Mouse (Mus musculus) stomach, embryonic 15.5 days (tissue): ENCODE measurements around the gene Bhlhe40. TPM values are rescaled to one million over a fixed set of nuclear protein-coding genes. Genes with fewer than 3 reads are reported as not detected.
A peak's percentile ranks its signal among the peaks of the same experiment; 100 is the strongest.

Experiments used
- ATAC-seq: fragments of 200-750 bp; cut with Nextera tagmentation; 2 replicates; pipeline ENCODE4 v1.8.0; 2017; ENCODE audit warnings: low read depth, moderate number of reproducible peaks, moderate TSS enrichment; ENCODE audit not compliant: insufficient read depth, low FRiP score
- H3K27ac ChIP-seq: fragments of 300-500 bp; sonication (generic); 2 replicates; pipeline ENCODE4 v1.5.1; 2015; ENCODE audit warnings: mild to moderate bottlenecking, inconsistent platforms
- H3K27me3 ChIP-seq: fragments of 300-500 bp; sonication (generic); replicated peaks from 2 replicates; pipeline ENCODE4 v1.6.1; 2015; ENCODE audit warnings: inconsistent platforms
- H3K36me3 ChIP-seq: fragments of 300-500 bp; sonication (generic); 2 replicates; pipeline ENCODE4 v1.6.1; 2015; ENCODE audit warnings: inconsistent platforms
- H3K4me1 ChIP-seq: fragments of 300-500 bp; sonication (generic); 2 replicates; pipeline ENCODE4 v1.6.1; 2015; ENCODE audit warnings: inconsistent platforms
- H3K4me2 ChIP-seq: fragments of 300-500 bp; sonication (generic); 2 replicates; pipeline ENCODE4 v1.6.1; 2015; ENCODE audit warnings: mild to moderate bottlenecking, inconsistent platforms
- H3K4me3 ChIP-seq: fragments of 300-500 bp; sonication (generic); replicated peaks from 2 replicates; pipeline ENCODE4 v1.5.1; 2015; ENCODE audit warnings: inconsistent platforms
- H3K9ac ChIP-seq: fragments of 300-500 bp; sonication (generic); 2 replicates; pipeline ENCODE4 v1.6.1; 2015; ENCODE audit warnings: inconsistent platforms
- H3K9me3 ChIP-seq: fragments of 300-500 bp; sonication (generic); 2 replicates; pipeline ENCODE4 v1.6.1; 2016; ENCODE audit warnings: inconsistent platforms
- WGBS: fragments of 180-500 bp; shearing (Covaris S2); methylation state at CpG from one replicate; pipeline ENCODE4 v1.1.7; 2015; 5-methylcytosine and 5-hydroxymethylcytosine counted together
- polyA plus RNA-seq: library from polyadenylated mRNA; unstranded; fragments of >200 nt; fragmentation: Nextera tagmentation; extraction: Ambion mirVana; gene quantifications from 2 replicates; pipeline ENCODE4 v1.2.1, GENCODE M21; 2015

Gene Bhlhe40
- polyA plus RNA-seq, 1 experiment from 2014 or later: 27.4 TPM

- ATAC-seq: no peak
- Histone ChIP-seq H3K9ac (no peak overlapping the region), H3K4me2 (no peak overlapping the region), H3K9me3 (no peaks in the 10 kb centered on the region), H3K27ac (no peak overlapping the region), H3K27me3 (no peaks in the 10 kb centered on the region), H3K4me3 (no peak overlapping the region), H3K4me1 (0 out of 2 replicates have a peak, but pooled peaks cover 6% of the 10 kb centered on the region), H3K36me3 (no peaks in the 10 kb centered on the region)
- 49% methylated on average over 2 of the region's 2 CpGs for WGBS
Measured at GRCm38 (mm10) chr6:108655861-108656260, 4.6 kb upstream of the Bhlhe40 start.

- no peaks in the 10 kb centered on the region for H3K9me3 ChIP-seq
- no peak overlapping the region for H3K9ac ChIP-seq
- 0 out of 2 replicates have a peak, but pooled peaks cover 8% of the 10 kb centered on the region for H3K4me1 ChIP-seq
- ATAC-seq: no peak
- 51% methylated on average over 3 of the region's 3 CpGs for WGBS
- peak overlapping the region; percentile 66 for H3K4me3 ChIP-seq
- peak overlapping the region; percentile 88 for H3K4me2 ChIP-seq
- peak overlapping the region; percentile 99 for H3K27ac ChIP-seq
- no peaks in the 10 kb centered on the region for H3K27me3 ChIP-seq
- no peaks in the 10 kb centered on the region for H3K36me3 ChIP-seq
Measured at GRCm38 (mm10) chr6:108658051-108658415, 2.4 kb upstream of the Bhlhe40 start.

GRCm38 (mm10) chr6:108658416-108659201, 1.8 kb upstream of the Bhlhe40 start:
- no peak for ATAC-seq
- Histone ChIP-seq H3K9me3 (no peaks in the 10 kb centered on the region), H3K36me3 (no peaks in the 10 kb centered on the region), H3K27ac (peak overlapping the region; percentile 99), H3K27me3 (no peaks in the 10 kb centered on the region), H3K4me2 (peak overlapping the region; percentile 88), H3K9ac (peak overlapping the region; percentile 43; the same call in 1 of the 2 replicates), H3K4me3 (peak overlapping the region; percentile 66), H3K4me1 (0 out of 2 replicates have a peak, but pooled peaks cover 8% of the 10 kb centered on the region)
- WGBS: 3% methylated on average over 31 of the region's 31 CpGs

GRCm38 (mm10) chr6:108659221-108659725, 1.2 kb upstream of the Bhlhe40 start:
- Histone ChIP-seq H3K4me2 (peak overlapping the region; percentile 88), H3K9me3 (no peaks in the 10 kb centered on the region), H3K4me3 (peak overlapping the region; percentile 66), H3K9ac (peak overlapping the region; percentile 43; the same call in 1 of the 2 replicates), H3K4me1 (0 out of 2 replicates have a peak, but pooled peaks cover 8% of the 10 kb centered on the region), H3K36me3 (no peaks in the 10 kb centered on the region), H3K27me3 (no peaks in the 10 kb centered on the region), H3K27ac (peak overlapping the region; percentile 99)
- WGBS: under 1% methylated on average over 30 of the region's 42 CpGs
- ATAC-seq: peak; percentile 64

- peak; percentile 78 for ATAC-seq
- WGBS: 0% methylated on average over 27 of the region's 35 CpGs
Measured at GRCm38 (mm10) chr6:108659726-108660205, 663 bp upstream of the Bhlhe40 start.

GRCm38 (mm10) chr6:108660878-108661389, 505 bp downstream of the Bhlhe40 start:
- no peaks in the 10 kb centered on the region for H3K9me3 ChIP-seq
- no peak for ATAC-seq
- 1% methylated on average over 18 of the region's 18 CpGs for WGBS
- H3K4me3 ChIP-seq: peak overlapping the region; percentile 66
- peak overlapping the region; percentile 99 for H3K27ac ChIP-seq
- H3K4me2 ChIP-seq: peak overlapping the region; percentile 88
- H3K36me3 ChIP-seq: peaks cover 8% of the 10 kb centered on the region; the same call in 1 of the 2 replicates
- 0 out of 2 replicates have a peak, but pooled peaks cover 8% of the 10 kb centered on the region for H3K4me1 ChIP-seq
- H3K27me3 ChIP-seq: no peaks in the 10 kb centered on the region
- peak overlapping the region; percentile 68 for H3K9ac ChIP-seq

More at GRCm38 (mm10) chr6:108659726-108660205, 663 bp upstream of the Bhlhe40 start:
- Histone ChIP-seq H3K4me1 (0 out of 2 replicates have a peak, but pooled peaks cover 8% of the 10 kb centered on the region), H3K4me3 (peak overlapping the region; percentile 66), H3K36me3 (no peaks in the 10 kb centered on the region), H3K9me3 (no peaks in the 10 kb centered on the region), H3K27ac (peak overlapping the region; percentile 99), H3K4me2 (peak overlapping the region; percentile 88), H3K27me3 (no peaks in the 10 kb centered on the region), H3K9ac (peak overlapping the region; percentile 43; the same call in 1 of the 2 replicates)

- WGBS: under 1% methylated on average over 17 of the region's 17 CpGs
- H3K4me2 ChIP-seq: peak overlapping the region; percentile 88
Measured at GRCm38 (mm10) chr6:108661412-108661811, 983 bp downstream of the Bhlhe40 start.

GRCm38 (mm10) chr6:108661890-108662289, 1.5 kb downstream of the Bhlhe40 start:
- H3K36me3 ChIP-seq: peaks cover 8% of the 10 kb centered on the region; the same call in 1 of the 2 replicates
- no peak for ATAC-seq
- H3K4me2 ChIP-seq: peak overlapping the region; percentile 88
- no peak overlapping the region for H3K27ac ChIP-seq
- no peaks in the 10 kb centered on the region for H3K9me3 ChIP-seq
- no peak overlapping the region for H3K9ac ChIP-seq
- H3K4me1 ChIP-seq: 0 out of 2 replicates have a peak, but pooled peaks cover 8% of the 10 kb centered on the region
- no peaks in the 10 kb centered on the region for H3K27me3 ChIP-seq
- H3K4me3 ChIP-seq: peak overlapping the region; percentile 66
- WGBS: 46% methylated on average over 6 of the region's 6 CpGs

More at GRCm38 (mm10) chr6:108661412-108661811, 983 bp downstream of the Bhlhe40 start:
- no peak for ATAC-seq
- no peaks in the 10 kb centered on the region for H3K9me3 ChIP-seq
- H3K27me3 ChIP-seq: no peaks in the 10 kb centered on the region
- peak overlapping the region; percentile 99 for H3K27ac ChIP-seq
- 0 out of 2 replicates have a peak, but pooled peaks cover 8% of the 10 kb centered on the region for H3K4me1 ChIP-seq
- peak overlapping the region; percentile 66 for H3K4me3 ChIP-seq
- peak overlapping the region; percentile 68 for H3K9ac ChIP-seq
- H3K36me3 ChIP-seq: peaks cover 8% of the 10 kb centered on the region; the same call in 1 of the 2 replicates

GRCm38 (mm10) chr6:108662314-108663240, 2.1 kb downstream of the Bhlhe40 start:
- WGBS: 66% methylated on average over 15 of the region's 15 CpGs
- peaks cover 10% of the 10 kb centered on the region; the same call in 1 of the 2 replicates for H3K4me1 ChIP-seq
- no peaks in the 10 kb centered on the region for H3K27me3 ChIP-seq

GRCm38 (mm10) chr6:108663241-108664194, 3.1 kb downstream of the Bhlhe40 start:
- peak overlapping the region; percentile 88 for H3K4me2 ChIP-seq
- H3K27me3 ChIP-seq: no peaks in the 10 kb centered on the region
- H3K9me3 ChIP-seq: no peaks in the 10 kb centered on the region
- H3K36me3 ChIP-seq: peaks cover 8% of the 10 kb centered on the region; the same call in 1 of the 2 replicates
- peak overlapping the region; percentile 66; the same call in 1 of the 2 replicates for H3K4me3 ChIP-seq
- no peak for ATAC-seq
- H3K4me1 ChIP-seq: peaks cover 14% of the 10 kb centered on the region
- WGBS: 67% methylated on average over 8 of the region's 8 CpGs
- no peak overlapping the region for H3K9ac ChIP-seq
- H3K27ac ChIP-seq: no peak overlapping the region

More at GRCm38 (mm10) chr6:108662314-108663240, 2.1 kb downstream of the Bhlhe40 start:
- Histone ChIP-seq H3K36me3 (peaks cover 8% of the 10 kb centered on the region; the same call in 1 of the 2 replicates), H3K27ac (no peak overlapping the region), H3K4me2 (peak overlapping the region; percentile 88), H3K4me3 (peak overlapping the region; percentile 66), H3K9ac (no peak overlapping the region), H3K9me3 (no peaks in the 10 kb centered on the region)
- no peak for ATAC-seq
